Mouse (Mus musculus) heart, embryonic 16.5 days (tissue): Measurements from ENCODE around the gene Frmd5. TPM values are rescaled to one million over a fixed set of nuclear protein-coding genes. Genes with fewer than 3 reads are reported as not detected.

Source experiments
- ATAC-seq: fragments of 200-750 bp; cut with Nextera tagmentation; replicated peaks from 2 replicates; pipeline ENCODE4 v1.8.0; 2017; ENCODE audit warnings: moderate number of reproducible peaks; ENCODE audit not compliant: insufficient read depth, low FRiP score; ENCODE audit errors: extremely low read depth
- H3K27ac ChIP-seq: fragments of 300-500 bp; sonication (generic); 2 replicates; pipeline ENCODE4 v1.5.1; 2014; ENCODE audit warnings: mild to moderate bottlenecking, low read length, control low read depth, moderate library complexity
- H3K27me3 ChIP-seq: fragments of 300-500 bp; sonication (generic); 2 replicates; pipeline ENCODE4 v1.6.1; 2014; ENCODE audit warnings: low read length, mixed read lengths; ENCODE audit not compliant: control insufficient read depth, insufficient read depth
- H3K36me3 ChIP-seq: fragments of 300-500 bp; sonication (generic); 2 replicates; pipeline ENCODE4 v1.6.1; 2014; ENCODE audit not compliant: control insufficient read depth, insufficient read depth
- H3K4me1 ChIP-seq: fragments of 300-500 bp; sonication (generic); 2 replicates; pipeline ENCODE4 v1.6.1; 2014; ENCODE audit warnings: low read length, mixed read lengths; ENCODE audit not compliant: control insufficient read depth, insufficient read depth
- H3K4me2 ChIP-seq: fragments of 300-500 bp; sonication (generic); 2 replicates; pipeline ENCODE4 v1.6.1; 2014; ENCODE audit warnings: low read depth, mild to moderate bottlenecking, control low read depth, low read length
- H3K4me3 ChIP-seq: fragments of 300-500 bp; sonication (generic); 2 replicates; pipeline ENCODE4 v1.5.1; 2014; ENCODE audit warnings: mild to moderate bottlenecking, control low read depth, low read length
- H3K9ac ChIP-seq: fragments of 300-500 bp; sonication (generic); 2 replicates; pipeline ENCODE4 v1.6.1; 2014; ENCODE audit warnings: low read length, control low read depth
- H3K9me3 ChIP-seq: fragments of 300-500 bp; sonication (generic); replicated peaks from 2 replicates; pipeline ENCODE4 v1.6.1; 2016; ENCODE audit warnings: low read length; ENCODE audit not compliant: control insufficient read depth
- WGBS: fragments of 180-500 bp; shearing (Covaris S2); extraction: QIAGEN DNeasy Blood & Tissue Kit; methylation state at CpG from one replicate; pipeline ENCODE4 v1.1.7; 2014; 5-methylcytosine and 5-hydroxymethylcytosine counted together
- polyA plus RNA-seq: library from polyadenylated mRNA; unstranded; fragments of >200 nt; fragmentation: Nextera tagmentation; extraction: Ambion mirVana; gene quantifications from 2 replicates; pipeline ENCODE4 v1.2.1, GENCODE M21; 2015

The Frmd5 gene
- polyA plus RNA-seq, 1 experiment from 2014 or later: 68.3 TPM

GRCm38 (mm10) chr2:121574066-121574630 is 232.7 kb downstream of the Frmd5 start:
- H3K4me1 ChIP-seq: peaks cover 24% of the 10 kb centered on the region
- 53% methylated on average over 9 of the region's 9 CpGs for WGBS
- no peak for ATAC-seq
- no peak overlapping the region for H3K27ac ChIP-seq
- no peaks in the 10 kb centered on the region for H3K9me3 ChIP-seq
- H3K4me2 ChIP-seq: peak overlapping the region; percentile 32; the same call in 1 of the 2 replicates
- H3K27me3 ChIP-seq: no peaks in the 10 kb centered on the region
- H3K4me3 ChIP-seq: no peak overlapping the region
- no peak overlapping the region; the same call in 1 of the 2 replicates for H3K9ac ChIP-seq
- no peaks in the 10 kb centered on the region for H3K36me3 ChIP-seq

- Histone ChIP-seq H3K9me3 (no peaks in the 10 kb centered on the region), H3K9ac (no peak overlapping the region), H3K4me2 (no peak overlapping the region), H3K36me3 (no peaks in the 10 kb centered on the region), H3K4me1 (peaks cover 24% of the 10 kb centered on the region), H3K27me3 (no peaks in the 10 kb centered on the region), H3K4me3 (no peak overlapping the region), H3K27ac (no peak overlapping the region)
- ATAC-seq: peak; percentile 76
- WGBS: 15% methylated on average over 7 of the region's 7 CpGs
These were observed 235.1 kb downstream of the Frmd5 start for GRCm38 (mm10) chr2:121571780-121572179.

GRCm38 (mm10) chr2:121570999-121571655 is 235.8 kb downstream of the Frmd5 start:
- Histone ChIP-seq H3K9ac (no peak overlapping the region), H3K4me1 (peaks cover 24% of the 10 kb centered on the region), H3K4me2 (peak overlapping the region; percentile 24; the same call in 1 of the 2 replicates), H3K9me3 (no peaks in the 10 kb centered on the region), H3K27me3 (no peaks in the 10 kb centered on the region), H3K27ac (peak overlapping the region; percentile 48; the same call in 1 of the 2 replicates), H3K4me3 (no peak overlapping the region), H3K36me3 (no peaks in the 10 kb centered on the region)
- peak; percentile 69 for ATAC-seq
- WGBS: 37% methylated on average over 8 of the region's 8 CpGs

DNA sequence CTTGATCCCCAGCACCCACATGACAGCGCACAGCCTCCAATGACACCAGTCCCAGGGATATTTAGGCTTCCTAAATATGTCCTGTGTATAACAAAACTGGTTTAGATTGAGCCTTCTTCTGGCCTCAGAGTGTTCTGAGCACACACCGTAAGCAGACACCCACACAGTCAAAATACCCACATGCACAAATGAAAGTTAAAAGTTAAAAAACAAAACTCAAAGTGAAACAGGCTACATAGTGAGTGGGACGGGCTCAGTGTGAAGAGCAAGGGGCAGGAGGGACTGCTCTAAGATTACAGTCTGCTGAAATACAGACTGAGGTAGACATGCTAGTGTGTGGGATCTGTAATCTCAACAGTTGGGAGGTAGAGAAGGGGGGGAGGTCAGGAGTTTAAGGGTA is 236.8 kb downstream of the Frmd5 start:
- Histone ChIP-seq H3K27ac (no peak overlapping the region), H3K27me3 (no peaks in the 10 kb centered on the region), H3K4me1 (peaks cover 19% of the 10 kb centered on the region), H3K9me3 (no peaks in the 10 kb centered on the region), H3K36me3 (no peaks in the 10 kb centered on the region), H3K4me2 (no peak overlapping the region), H3K9ac (no peak overlapping the region), H3K4me3 (no peak overlapping the region)
- WGBS: 85% methylated on average over 3 of the region's 3 CpGs
- ATAC-seq: no peak

GRCm38 (mm10) chr2:121565911-121566310 is 241.0 kb downstream of the Frmd5 start:
- no peak for ATAC-seq
- H3K9me3 ChIP-seq: no peaks in the 10 kb centered on the region
- WGBS: 60% methylated on average over 5 of the region's 5 CpGs
- H3K27me3 ChIP-seq: no peaks in the 10 kb centered on the region
- H3K4me2 ChIP-seq: no peak overlapping the region
- no peaks in the 10 kb centered on the region for H3K36me3 ChIP-seq
- no peak overlapping the region for H3K4me3 ChIP-seq
- H3K27ac ChIP-seq: no peak overlapping the region
- H3K9ac ChIP-seq: no peak overlapping the region
- peaks cover 8% of the 10 kb centered on the region for H3K4me1 ChIP-seq

DNA sequence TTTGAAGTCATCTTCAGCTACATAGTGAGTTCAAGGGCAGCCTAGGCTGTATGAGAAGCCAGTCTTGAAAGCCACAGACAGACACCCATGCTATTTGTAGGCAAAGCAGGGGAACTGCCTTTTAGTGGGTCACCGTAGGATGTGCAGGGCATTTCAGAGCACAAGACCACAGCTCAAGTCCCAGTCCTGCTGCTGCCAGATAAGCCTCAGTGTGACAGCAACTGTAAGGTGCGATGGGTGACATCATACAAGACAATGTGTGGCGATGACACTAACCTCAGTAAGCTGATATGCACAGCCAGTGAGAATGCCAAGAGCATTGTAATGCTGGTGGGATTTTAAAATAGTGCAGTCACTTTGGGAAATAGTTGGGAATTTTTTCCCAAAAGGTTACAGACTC is 243.8 kb downstream of the Frmd5 start:
- WGBS: 43% methylated on average over 3 of the region's 3 CpGs
- no peak overlapping the region for H3K4me3 ChIP-seq
- no peaks in the 10 kb centered on the region for H3K4me1 ChIP-seq
- no peaks in the 10 kb centered on the region for H3K36me3 ChIP-seq
- no peak overlapping the region for H3K9ac ChIP-seq
- H3K4me2 ChIP-seq: no peak overlapping the region
- no peak overlapping the region for H3K27ac ChIP-seq
- H3K27me3 ChIP-seq: no peaks in the 10 kb centered on the region
- H3K9me3 ChIP-seq: no peaks in the 10 kb centered on the region
- no peak for ATAC-seq

DNA sequence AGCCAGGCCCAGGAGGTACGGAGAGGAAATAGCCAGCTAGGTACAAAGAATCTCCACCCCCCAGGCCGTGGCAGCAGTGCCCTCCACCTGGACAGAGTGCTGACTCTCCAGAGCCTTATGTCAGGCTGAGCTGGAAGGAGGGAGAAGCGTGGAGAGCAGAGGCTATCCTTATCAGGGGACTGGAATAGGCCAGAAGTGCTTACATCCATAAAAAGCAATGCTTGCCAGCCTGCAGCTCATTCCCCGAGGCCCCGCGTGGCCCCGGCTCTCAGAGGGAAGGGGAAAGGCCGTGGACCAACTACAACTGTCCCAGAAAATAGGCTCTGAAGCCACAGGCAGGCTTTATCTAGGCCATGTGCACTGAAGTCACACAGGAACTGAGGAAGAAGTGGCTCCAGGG is 255.6 kb downstream of the Frmd5 start:
- peak overlapping the region; percentile 88 for H3K27ac ChIP-seq
- peak; percentile 89 for ATAC-seq
- H3K4me3 ChIP-seq: peak overlapping the region; percentile 46
- no peaks in the 10 kb centered on the region for H3K9me3 ChIP-seq
- peak overlapping the region; percentile 56 for H3K4me2 ChIP-seq
- 23% methylated on average over 8 of the region's 8 CpGs for WGBS
- peaks cover 11% of the 10 kb centered on the region for H3K4me1 ChIP-seq
- H3K36me3 ChIP-seq: peaks cover 8% of the 10 kb centered on the region; the same call in 1 of the 2 replicates
- H3K27me3 ChIP-seq: no peaks in the 10 kb centered on the region
- peak overlapping the region; percentile 72 for H3K9ac ChIP-seq

DNA sequence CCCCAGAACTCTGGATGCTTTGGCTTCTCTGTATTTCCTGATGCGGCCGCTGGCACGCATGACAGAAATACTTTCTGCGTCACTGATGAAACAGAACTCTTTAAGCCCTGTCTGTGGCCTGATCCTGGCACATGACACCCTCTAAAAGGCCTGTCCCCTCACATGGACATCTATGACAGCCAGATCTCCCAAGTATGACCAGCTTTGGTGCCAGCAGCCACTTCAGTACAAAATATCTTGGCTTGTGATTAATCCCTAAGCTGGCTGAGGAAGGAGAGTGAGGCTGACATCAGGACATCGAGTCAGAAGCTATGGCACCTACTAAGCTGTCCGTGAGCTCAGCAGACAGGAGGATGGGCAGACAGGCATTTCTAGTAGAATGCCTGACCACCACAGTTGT is 257.3 kb downstream of the Frmd5 start:
- H3K4me3 ChIP-seq: peak overlapping the region; percentile 40
- H3K27me3 ChIP-seq: no peaks in the 10 kb centered on the region
- WGBS: 58% methylated on average over 6 of the region's 6 CpGs
- peak overlapping the region; percentile 50 for H3K4me2 ChIP-seq
- H3K27ac ChIP-seq: peak overlapping the region; percentile 87
- peak; percentile 71 for ATAC-seq
- no peaks in the 10 kb centered on the region for H3K9me3 ChIP-seq
- H3K9ac ChIP-seq: peak overlapping the region; percentile 52
- peaks cover 16% of the 10 kb centered on the region for H3K36me3 ChIP-seq
- H3K4me1 ChIP-seq: peaks cover 11% of the 10 kb centered on the region

GRCm38 (mm10) chr2:121544829-121545228 is 262.1 kb downstream of the Frmd5 start:
- H3K4me3 ChIP-seq: no peak overlapping the region
- H3K4me2 ChIP-seq: no peak overlapping the region
- no peaks in the 10 kb centered on the region for H3K27me3 ChIP-seq
- H3K9me3 ChIP-seq: peaks cover 6% of the 10 kb centered on the region; the same call in 1 of the 2 replicates
- H3K4me1 ChIP-seq: peaks cover 5% of the 10 kb centered on the region
- 90% methylated on average over 3 of the region's 3 CpGs for WGBS
- H3K9ac ChIP-seq: no peak overlapping the region
- no peak for ATAC-seq
- H3K27ac ChIP-seq: no peak overlapping the region
- H3K36me3 ChIP-seq: peaks cover 33% of the 10 kb centered on the region
